Mouse (Mus musculus): ENCODE results near the gene Fbxo11.

DNA sequence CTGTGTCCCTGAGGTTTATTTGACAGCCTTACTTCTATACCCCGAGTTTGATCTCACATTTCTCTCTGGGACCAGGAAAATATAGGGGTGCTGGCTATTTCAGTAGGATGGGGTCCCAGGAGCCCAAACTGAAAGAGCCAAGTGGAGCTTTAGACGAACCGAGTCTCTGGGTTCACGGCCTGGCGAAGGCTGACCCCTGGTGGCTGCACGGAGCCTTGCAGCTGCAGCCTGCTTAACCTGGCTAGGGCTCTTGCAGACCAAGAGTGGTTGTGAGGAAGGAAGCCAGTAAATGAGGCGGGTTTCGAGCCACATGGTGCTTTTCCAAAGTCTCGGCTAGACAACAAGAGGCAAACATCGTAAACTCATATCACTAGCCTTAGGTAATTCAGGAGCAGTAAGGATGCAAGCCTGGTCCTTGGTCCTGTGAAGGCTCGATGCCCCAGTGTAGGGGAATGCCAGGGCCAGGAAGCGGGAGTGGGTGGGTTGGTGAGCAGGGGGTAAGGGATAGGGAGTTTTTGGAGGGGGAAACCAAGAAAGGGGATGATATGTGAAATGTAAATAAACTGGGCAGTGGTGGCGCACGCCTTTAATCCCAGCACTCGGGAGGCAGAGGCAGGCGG lies 116.0 kb downstream of the Fbxo11 start:
- TF ChIP-seq GATA1 (IDR thresholded peaks at IDR 0.05; ENCODE audit: borderline replicate concordance, low read length), result no peak
- TF ChIP-seq FLI1 (IDR thresholded peaks at IDR 0.05; ENCODE audit: low read length), result no peak
